Mouse (Mus musculus) lung, adult 2 months (tissue): ENCODE data around the gene Lbh.

ENCODE experiments used
- CTCF ChIP-seq: fragments of 200-500 bp; IDR thresholded peaks from 2 replicates; pipeline ENCODE4 v1.5.1; 2011; ENCODE audit warnings: mild to moderate bottlenecking, low read length, control low read depth; ENCODE audit not compliant: insufficient read depth
- POLR2A ChIP-seq: fragments of 200-500 bp; IDR thresholded peaks from 2 replicates; pipeline ENCODE4 v1.6.1; 2011; ENCODE audit warnings: low read depth, mild to moderate bottlenecking, control low read depth, low read length, borderline replicate concordance; ENCODE audit errors: extremely low read depth

GRCm38 (mm10) chr17:72960243-72960642 is 42.1 kb downstream of the Lbh start:
- no peak for TF ChIP-seq CTCF
- no peak for TF ChIP-seq POLR2A
